Mouse (Mus musculus): ENCODE data around the gene Sema4g.
A peak's percentile ranks its signal among the peaks of the same experiment; 100 is the strongest.

DNA sequence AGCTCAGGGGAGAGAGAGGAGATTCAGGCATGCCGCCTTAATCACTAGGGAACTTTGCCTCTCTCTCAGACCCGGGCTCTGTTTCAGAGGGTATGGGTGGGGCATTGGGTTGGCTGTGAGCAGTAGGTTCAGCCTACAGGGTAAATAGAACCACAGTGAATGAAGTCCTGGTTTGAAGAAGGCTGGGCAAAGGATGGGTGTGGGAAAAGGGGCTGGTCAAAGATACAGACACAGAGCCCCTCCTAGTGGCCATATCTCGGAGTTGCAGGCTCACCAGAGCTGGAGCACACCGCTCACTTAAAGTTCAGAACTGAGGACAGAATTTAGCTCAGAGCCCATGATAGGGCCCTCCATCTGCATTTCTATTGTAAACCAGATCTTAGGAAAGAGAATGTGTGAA, 42.9 kb downstream of the Sema4g start:
- TF ChIP-seq POLR2A (IDR thresholded peaks at IDR 0.05; ENCODE audit: insufficient read depth, low read depth, low read length) = no peak
- TF ChIP-seq CTCF (IDR thresholded peaks at IDR 0.05; ENCODE audit: insufficient read depth, low read depth, low read length) = peak; percentile 63
